Mouse (Mus musculus): Measurements from ENCODE around the gene Olfr788.

Olfr788 gene

GRCm38 (mm10) chr10:129470698-129471097 is at the start of gene Olfr788:
TSS of gene Olfr788 (plus strand) at chr10:129470998.
- no peak for DNase-seq (ENCODE audit: low spot score)

- no peak for DNase-seq (ENCODE audit: low spot score)
Observed at GRCm38 (mm10) chr10:129427006-129427405, 43.8 kb upstream of the Olfr788 start, which contains the start of gene Olfr786. TSS of gene Olfr786 (plus strand) at chr10:129427306.

- DNase-seq (ENCODE audit: low spot score) = no peak
Observed at GRCm38 (mm10) chr10:129461562-129461961, 9.2 kb upstream of the Olfr788 start, which contains the start of gene Olfr787. TSS of gene Olfr787 (plus strand) at chr10:129461862.

- DNase-seq (ENCODE audit: low spot score) = no peak
Observed at GRCm38 (mm10) chr10:129473256-129473655, 2.5 kb downstream of the Olfr788 start.

- no peak for DNase-seq (ENCODE audit: low spot score)
Observed at GRCm38 (mm10) chr10:129473723-129474122, 2.9 kb downstream of the Olfr788 start.

GRCm38 (mm10) chr10:129484452-129484851 is 13.7 kb downstream of the Olfr788 start, which contains the start of gene Olfr789:
TSS of gene Olfr789 (plus strand) at chr10:129484752.
- DNase-seq (ENCODE audit: low spot score) = no peak

GRCm38 (mm10) chr10:129490101-129490500 is 19.3 kb downstream of the Olfr788 start:
- no peak for DNase-seq (ENCODE audit: low spot score)

GRCm38 (mm10) chr10:129498192-129498591 is 27.4 kb downstream of the Olfr788 start, which contains the start of gene Olfr790:
TSS of gene Olfr790 (plus strand) at chr10:129498492.
- no peak for DNase-seq (ENCODE audit: low spot score)

GRCm38 (mm10) chr10:129521492-129521891 is 50.7 kb downstream of the Olfr788 start, which contains the start of gene Olfr791:
TSS of gene Olfr791 (plus strand) at chr10:129521792.
- DNase-seq (ENCODE audit: low spot score) = no peak
